Mouse (Mus musculus): ENCODE measurements around the gene Hectd3.
A peak's percentile ranks its signal among the peaks of the same experiment; 100 is the strongest.

Gene Hectd3

DNA sequence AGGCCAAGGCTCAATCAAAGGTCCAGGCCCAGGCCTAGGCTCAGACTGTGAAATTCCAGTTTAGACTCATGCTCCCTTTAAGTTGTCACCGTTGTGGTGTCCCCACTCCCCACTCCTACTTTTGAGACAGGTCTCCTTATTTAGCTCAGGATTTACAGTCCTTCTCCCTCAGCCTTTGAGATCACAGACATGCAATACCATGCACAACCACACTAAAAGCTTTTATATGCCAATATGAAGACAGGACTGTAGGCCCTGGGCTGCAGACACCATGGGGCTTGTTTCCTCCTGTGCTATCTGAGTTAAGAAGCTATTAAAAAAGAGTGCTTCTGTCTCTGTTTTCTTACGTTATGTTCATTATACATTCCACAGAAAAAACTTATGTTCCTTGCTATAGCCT, 22.6 kb downstream of the Hectd3 start:
- DNase-seq (ENCODE audit: low read depth), result peak; percentile 53

- no peak for DNase-seq (ENCODE audit: low read depth)
Measured at GRCm38 (mm10) chr4:117018327-117018726, 23.2 kb downstream of the Hectd3 start.

DNA sequence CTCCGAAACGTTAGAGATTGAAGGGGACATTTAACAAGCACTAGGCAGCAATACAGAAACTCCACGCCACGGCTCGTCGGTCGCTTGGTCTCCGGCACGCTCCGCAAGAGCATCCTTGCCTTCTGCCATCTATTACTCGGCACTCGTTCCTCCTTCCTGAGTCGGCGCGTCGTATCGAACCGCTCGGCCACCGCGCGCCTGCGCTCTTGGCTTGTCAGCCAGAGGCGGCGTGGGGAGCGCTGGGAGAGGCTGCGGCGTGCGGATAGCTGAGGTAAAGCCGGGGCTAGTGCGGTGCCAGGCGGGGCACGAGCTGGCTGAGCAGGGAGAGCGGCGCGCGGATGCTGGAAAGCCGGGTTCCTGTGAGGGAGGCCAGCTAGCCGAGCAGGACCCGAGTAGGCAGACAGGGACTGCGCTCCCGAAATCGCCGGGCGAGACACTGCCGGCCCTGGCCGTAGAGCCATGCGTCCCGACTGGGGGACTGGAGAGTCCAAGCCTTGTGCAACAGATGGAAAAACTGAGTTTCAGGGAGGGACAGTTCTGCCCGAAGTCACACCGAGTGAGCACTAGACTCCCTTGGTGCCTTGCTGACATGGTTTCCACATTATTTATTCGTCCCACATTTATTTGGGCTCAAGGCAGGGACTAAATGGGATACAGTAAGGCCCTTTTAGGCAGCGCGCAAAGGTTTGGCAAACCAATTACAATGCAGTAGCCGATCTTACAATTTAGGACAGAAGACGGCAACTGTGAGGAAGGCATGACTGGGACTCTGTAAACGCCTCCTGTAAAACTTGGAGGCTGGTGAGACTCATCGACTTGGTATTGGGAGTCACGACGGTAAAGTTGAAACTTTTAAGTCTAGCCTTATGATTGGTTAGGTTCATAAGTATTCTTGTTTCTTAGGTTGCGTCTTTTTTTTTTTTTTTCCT, 24.4 kb downstream of the Hectd3 start, which contains the start of gene Eif2b3:
TSS of gene Eif2b3 (plus strand) at position 197 of the 929 bp plus-strand sequence.
- peak; percentile 93 for DNase-seq (ENCODE audit: low read depth)

GRCm38 (mm10) chr4:117023469-117023868, 28.4 kb downstream of the Hectd3 start:
- DNase-seq (ENCODE audit: low read depth), result no peak

DNA sequence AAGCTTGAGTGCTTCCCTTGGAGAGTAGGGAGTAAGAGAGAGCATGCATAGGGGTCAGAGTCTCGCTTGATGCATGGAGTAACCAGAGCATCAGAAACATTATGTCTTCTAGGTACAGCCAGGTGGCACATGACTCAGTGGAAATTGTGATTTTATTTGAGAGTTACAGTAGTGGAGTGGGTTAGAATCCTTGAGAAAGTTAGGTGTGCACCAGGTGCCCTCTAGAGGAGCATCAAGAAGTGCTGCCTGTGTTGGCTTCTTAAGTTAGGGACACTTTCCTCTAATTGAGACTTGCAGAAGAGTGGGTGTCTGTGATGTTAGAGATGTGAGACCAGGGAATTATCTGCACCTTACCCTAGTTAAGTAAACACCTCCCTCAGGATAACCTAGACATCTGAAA, 36.0 kb downstream of the Hectd3 start:
- DNase-seq (ENCODE audit: low read depth), result peak; percentile 34

DNA sequence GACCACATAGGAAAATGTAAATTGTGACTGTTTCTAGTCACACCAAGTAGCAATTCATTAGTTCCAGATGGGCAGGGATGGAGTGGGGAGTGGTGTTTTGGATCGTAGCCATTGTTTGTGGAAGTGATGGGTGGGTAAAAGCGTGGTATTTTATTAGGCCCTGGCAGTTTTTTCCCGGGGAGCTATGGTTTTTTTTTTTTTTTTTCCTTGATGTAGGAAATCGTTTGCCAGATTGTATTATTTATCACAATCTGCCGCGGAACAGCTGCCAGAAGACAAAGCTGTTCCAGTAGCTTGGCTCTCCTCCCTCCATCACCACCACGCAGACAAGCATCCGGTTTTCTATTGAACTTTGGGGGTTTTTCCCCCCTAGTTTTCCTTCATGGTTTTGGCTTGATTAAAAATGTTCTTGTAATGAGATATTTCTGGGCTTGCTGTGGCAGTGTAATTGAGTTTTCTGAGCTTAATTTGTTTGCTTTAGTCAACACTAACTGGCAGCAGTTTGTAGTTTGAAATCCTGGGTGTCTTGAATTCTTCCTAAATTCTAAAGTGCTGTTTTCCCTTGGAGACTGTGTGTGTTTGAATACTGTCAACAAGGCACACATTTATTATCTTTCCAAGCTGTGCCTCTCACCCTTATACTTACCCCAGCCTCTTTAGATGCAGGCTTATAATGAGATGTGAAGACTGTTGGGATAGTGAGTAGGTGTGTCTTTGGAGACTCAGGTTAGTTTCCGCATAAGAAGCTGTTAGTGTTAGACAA, 45.0 kb downstream of the Hectd3 start:
- no peak for DNase-seq (ENCODE audit: low read depth)

DNA sequence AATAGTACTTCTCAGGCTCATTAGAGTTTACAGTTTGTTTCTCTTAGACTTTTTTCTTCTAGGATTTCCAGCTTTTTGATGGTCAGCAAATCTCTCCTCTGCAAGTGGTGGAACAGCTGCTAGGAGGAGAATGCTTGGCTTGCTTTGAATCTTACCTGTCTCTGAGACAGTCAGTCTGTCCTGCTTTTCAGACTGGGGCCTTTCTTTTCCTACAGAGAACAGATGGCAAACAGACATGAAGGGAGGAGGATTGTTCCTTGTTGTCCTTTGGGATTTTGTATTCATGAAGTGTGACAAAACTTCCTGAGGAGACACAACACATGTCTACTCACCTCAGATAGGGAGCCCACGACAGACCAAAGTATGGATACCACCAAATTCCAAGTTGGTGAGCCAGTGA, 45.7 kb downstream of the Hectd3 start:
- no peak for DNase-seq (ENCODE audit: low read depth)

DNA sequence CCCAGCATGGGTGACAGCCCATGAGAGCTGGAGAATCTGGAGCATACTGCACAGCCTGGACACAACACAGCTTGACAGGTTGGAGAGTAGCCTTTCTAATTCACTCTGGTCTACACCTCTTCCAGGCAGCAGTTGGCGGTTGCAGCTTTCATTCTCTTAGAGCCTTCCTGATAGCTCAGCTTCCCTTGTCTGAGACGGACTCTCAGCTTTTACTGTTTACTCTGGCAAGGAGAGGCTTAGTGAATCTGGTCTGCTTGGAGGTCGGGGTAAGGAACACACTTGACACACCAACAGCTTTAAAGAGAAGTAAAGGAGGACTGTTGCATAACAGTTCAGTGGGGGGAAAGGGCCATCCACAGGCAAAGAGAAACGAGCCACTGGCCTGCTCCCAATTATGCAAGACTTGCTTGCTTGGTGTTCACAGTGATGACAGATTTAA, 46.2 kb downstream of the Hectd3 start:
- no peak for DNase-seq (ENCODE audit: low read depth)

DNA sequence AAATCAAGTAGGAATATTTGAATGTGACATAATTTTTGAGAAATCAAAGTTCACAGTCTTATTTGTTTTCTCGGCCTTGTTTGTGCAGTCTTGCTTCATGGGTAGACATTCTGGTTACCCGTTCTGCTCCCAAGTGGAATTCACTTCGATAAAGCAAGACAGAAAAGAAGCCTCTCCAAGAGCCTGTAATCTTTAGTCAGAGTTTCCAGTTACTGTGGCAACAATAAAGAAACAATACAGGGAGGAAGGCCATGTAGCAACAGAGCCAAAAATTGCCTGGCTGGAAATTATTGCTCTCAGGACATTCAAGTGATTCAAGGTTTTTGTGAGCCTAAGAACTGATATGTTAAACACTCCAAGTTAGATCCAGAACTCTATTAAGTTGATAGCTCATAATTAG, 53.7 kb downstream of the Hectd3 start:
- no peak for DNase-seq (ENCODE audit: low read depth)

DNA sequence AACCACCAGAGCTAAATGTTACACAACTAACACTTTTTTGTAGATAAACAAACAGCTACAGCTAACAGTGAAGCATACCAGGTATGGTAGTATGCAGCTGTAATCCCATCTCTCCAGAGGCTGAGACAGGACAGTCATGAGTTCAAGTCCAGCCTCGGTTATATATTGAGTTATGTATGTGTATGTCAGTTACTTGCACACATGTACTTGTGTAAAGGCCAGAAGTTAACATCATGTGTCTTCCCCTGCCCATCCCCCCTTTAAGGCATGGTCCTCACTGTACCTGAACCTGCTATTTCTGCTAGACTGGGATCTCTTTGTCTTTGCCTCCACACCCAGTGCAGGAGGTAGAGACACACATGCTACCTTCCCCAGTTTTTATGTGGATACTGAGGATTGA, 54.4 kb downstream of the Hectd3 start:
- DNase-seq (ENCODE audit: low read depth), result no peak

DNA sequence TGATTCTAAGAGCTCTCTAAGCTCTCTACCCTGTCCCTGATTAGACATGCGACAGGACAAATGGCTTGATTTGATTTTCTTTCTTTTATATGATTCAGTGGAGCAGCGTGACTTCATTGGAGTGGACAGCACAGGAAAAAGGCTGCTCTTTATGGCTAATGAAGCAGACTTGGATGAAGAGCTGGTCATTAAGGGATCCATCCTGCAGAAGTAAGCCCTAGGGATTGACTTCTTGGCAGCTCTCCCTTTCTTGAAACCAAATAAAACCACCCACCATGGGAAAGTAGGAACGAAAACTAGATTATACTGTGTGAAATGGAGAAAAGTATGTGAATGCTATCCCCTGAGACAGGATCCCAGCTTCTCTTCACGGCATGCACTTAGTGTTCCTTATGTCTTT, 57.5 kb downstream of the Hectd3 start:
- DNase-seq (ENCODE audit: low read depth), result no peak

DNA sequence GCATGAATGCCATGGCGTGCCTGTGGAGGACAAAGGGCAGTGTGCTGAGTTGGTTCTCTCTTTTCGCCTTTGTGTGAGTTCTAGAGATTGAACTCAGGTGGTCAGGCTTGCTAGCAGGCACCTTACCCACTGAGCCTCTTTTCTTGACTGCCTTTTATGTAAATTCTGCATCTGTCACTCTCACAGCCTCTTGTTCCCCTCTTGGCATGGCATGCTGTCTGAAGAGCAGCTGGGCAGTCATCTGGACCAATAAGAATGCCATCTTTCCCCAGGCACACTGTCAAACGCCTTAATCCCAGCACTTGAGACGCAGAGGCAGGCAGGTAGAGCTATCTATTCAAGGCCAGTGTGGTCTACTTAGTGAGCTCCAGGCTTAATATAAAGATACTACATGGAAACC, 58.8 kb downstream of the Hectd3 start:
- no peak for DNase-seq (ENCODE audit: low read depth)

Measured in naive thymus-derived CD4-positive, alpha-beta T cell, adult 2 months (primary cell).